Mouse (Mus musculus): ENCODE measurements around the gene Rad51ap1.

Gene Rad51ap1

GRCm38 (mm10) chr6:126939487-126940171 lies at the start of gene Rad51ap1, which contains the start of gene D6Wsu163e:
Rad51ap1 (minus strand) TSS chr6:126939587.
D6Wsu163e (plus strand) TSS chr6:126939962.
- peak; percentile 93 to 94 for DNase-seq

GRCm38 (mm10) chr6:126981539-126982234 lies 42.3 kb upstream of the Rad51ap1 start:
- no peak for DNase-seq

- DNase-seq = no peak
Observed at GRCm38 (mm10) chr6:126966241-126967026, 27.0 kb upstream of the Rad51ap1 start.

DNA sequence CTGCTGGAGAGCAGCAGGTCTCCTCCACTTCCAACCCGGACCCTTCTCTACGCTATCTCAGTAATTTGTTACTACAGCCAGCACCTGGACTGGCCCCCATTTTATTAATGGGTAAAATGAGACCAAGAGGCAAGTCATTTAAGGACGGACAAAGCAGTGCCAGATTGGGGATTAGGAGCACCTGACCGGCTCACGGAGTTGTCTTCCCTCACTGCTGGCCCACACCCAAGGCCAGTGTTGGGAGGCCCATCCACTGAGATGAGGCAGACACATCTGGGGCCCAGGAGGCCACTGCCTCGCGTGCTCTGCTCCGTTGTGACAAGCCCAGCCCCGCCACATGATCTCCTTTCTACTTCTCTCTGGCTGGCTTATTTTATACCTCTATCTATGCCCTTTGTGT lies 24.0 kb upstream of the Rad51ap1 start:
- no peak for DNase-seq

DNA sequence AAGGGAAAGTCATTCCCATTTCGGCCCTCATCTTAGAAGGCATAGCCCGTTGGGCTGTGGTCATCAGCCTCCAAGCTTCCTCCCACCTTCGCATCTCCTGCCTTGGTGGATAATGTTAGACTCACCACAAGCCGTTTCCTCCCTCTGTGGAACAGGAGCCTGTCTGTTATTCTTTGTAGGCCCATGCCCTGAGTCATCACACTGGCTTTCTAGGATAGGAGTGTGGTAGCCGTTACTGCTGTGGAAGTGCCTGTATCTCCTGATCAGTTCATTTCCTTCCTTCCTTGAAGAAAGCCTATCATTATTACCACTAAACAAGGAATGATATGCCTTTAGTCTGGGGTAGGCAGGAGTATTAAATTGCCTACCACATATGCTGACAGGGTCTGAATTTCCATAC lies 23.3 kb upstream of the Rad51ap1 start:
- DNase-seq = no peak

DNA sequence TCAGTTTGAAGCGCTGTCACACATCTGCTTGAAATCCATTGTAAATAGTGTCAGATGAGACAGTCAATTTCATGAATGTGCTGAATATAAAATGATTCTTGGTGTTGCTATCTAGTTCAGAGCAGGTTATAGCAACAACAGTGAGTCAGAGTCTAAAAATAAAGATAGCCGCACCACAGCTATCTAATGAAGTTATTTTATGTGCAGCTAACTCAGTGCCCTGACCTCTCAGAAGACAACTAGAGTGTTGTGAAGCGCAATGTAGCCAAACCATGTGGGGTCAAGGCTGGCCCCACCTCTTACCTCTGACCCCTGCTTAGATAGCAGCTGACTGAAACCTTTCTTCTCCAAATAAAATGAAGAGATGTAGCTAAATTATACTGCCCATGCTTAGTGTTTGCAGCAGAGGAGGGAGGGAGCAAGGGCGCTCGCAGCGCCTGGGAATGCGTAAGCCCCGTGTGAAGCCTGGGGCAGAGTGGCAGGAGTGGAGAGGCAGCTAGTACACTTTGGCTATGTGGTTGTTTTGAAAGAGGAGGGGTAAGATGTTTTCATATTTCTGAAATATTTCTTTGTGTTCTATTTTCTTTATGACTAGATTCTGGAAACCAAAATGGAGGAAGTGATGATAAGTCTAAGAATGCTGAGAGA lies 22.1 kb upstream of the Rad51ap1 start:
- DNase-seq = no peak

DNA sequence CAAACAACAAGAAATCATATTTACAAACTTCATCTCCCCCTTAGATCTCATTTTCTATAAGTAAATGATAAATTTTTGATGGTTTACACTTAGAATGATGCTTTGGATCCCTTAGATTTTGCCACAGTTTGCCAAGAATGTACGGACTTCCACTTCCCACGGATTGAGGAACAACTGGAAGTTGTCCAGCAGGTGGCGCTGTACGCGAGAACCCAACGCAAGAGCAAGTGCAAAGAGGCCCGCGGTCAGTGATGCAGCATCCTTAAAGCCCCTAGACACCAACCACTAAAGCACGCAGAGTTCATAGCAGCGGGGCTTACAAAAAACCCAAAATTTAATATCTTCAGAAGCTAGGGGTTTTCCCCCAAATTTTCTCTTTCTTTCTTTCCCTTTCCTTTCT lies 16.3 kb upstream of the Rad51ap1 start:
- peak; percentile 17 to 67 for DNase-seq

DNA sequence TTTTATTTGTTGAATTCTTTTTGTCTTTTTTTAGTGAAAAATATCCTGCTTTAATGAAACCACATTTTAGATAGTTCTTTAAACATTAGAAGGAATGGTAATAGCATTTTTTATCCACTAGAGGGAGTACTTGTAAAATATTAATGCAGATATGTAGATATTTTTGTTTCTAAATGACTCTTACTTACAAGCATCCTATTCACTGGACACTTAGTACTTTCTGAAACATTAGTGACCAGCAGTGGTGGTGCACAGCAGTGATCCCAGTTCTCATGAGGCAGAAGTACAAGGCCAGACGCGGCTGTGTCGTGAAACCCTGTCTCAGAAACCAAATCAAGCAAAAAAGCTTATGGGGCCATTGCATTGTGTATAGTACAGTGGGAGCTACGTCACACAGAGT lies 8.9 kb upstream of the Rad51ap1 start:
- DNase-seq = no peak

DNA sequence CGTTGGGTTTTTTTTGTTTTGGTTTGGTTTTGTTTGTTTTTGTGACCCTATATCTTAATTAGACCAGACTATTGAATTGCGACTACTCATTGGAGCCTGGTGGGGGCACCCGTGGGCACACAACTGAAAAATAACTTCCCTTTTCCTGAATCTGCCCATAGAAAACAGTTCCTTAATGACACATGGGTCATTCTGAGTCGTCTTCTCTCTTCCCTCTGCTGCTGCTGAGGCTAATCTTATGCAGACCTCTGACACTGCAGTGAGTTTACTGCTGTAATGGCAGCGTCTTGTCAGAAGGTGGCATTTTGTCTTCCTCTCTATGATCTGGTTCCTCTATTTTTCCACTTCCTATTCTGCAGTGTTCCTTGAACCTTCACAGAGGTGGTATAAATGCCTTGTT lies 1.1 kb upstream of the Rad51ap1 start:
- no peak for DNase-seq

DNA sequence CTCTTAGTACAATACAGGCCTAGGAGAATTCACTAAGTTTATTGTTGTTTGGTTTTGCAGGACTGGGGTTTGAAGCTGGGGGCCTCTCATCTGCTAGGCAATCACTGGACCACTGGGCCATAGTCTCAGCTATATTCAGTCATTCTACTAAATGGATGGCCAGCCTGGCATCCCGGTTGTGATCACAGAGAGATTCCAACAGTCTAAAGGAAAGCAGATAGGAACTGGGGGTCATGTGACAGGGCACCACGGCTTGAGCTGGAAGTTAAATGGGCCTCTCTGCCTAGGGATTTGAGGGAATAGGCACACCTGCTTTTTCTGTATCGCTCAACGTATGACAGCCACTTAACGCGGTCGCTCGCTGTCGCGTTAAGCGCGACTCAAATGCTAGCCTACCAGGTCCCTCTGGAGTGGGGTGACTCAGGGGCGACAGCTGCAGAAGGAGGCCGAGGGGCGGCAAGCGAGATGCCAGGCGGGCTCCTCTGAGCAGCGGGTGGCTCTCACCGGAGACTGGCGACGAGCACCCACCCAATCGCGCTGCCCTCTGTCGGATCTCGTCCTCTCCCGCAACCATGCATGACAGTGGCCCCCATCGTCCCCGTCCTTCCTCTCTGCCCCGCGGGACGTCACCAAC lies 417 bp downstream of the Rad51ap1 start:
- no peak for DNase-seq

DNA sequence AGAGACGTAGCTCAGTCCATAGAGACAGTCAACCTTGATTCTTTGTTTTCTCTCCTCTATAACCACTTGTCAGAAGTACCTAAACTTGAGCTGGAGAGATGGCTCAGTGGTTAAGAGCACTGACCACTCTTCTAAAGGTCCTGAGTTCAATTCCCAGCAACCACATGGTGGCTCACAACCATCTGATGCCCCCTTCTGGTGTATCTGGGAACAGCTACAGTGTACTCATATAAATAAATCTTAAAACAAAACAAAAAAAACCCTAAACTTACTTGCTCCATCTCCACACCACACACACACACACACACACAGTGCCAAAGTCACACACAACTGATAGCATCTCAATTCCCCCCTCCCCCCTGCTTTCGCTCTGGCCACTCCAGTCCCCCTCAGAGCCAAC lies 1.3 kb downstream of the Rad51ap1 start:
- no peak for DNase-seq

DNA sequence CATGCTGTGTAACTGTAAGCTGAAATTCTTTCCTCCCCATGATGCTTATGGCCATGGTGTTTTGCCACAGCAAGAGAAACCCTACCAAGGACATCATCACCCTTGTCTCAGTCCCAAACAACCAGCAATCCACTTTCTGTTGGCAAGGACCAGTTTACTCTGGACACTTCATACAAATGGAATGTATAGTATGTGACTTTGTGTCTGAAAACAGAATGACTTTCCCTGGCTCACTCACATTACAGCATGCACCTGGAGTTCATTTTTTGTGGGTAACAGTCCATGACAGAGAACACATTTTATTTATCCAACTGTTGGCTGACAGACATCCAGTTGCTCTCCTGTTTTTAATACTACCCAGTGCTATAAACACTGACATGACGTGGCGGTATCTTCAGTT lies 6.5 kb downstream of the Rad51ap1 start:
- DNase-seq = no peak

DNA sequence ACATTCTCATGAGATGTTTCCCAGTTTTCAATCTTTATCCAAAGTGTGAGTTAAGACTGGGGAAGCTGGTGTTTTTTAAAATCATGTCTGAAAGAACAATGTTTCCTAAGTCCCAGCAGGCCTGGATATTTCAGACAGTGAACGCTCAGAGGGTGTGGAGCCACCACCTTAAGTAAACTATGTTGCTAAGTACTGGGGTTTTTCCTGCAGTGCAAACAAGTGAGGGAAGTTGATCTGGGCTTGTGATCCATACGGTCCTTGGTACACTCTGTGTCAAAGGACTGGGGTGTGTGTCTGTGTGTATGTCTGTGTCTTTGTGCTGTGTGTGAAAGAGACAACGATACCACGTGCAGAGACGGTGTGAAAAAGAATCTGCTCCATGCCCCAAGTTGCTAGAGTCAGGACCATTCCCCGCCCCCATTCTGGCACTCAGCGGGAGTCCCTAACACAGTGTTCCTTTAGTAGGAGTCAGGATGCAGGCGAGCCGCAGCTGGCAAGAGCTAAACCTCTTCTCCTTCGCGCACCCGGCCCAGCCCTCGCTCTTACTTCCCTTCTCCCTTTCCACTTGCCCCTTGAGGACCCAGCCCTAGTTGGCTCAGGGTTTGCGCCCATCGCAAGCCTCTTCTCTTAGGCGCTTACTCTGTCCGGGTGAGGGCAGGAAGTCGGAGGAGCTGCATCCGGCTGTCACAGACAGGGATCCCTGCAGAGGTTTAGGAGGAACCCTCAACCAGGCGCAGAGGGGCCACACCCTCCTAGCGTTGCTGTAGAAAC lies 18.1 kb downstream of the Rad51ap1 start, which contains the start of gene Dyrk4:
TSS of gene Dyrk4 (minus strand) at position 729 of the 771 bp plus-strand sequence.
- no peak for DNase-seq

GRCm38 (mm10) chr6:126914928-126915327 lies 24.5 kb downstream of the Rad51ap1 start:
- no peak for DNase-seq

GRCm38 (mm10) chr6:126910727-126911126 lies 28.7 kb downstream of the Rad51ap1 start:
- no peak for DNase-seq

DNA sequence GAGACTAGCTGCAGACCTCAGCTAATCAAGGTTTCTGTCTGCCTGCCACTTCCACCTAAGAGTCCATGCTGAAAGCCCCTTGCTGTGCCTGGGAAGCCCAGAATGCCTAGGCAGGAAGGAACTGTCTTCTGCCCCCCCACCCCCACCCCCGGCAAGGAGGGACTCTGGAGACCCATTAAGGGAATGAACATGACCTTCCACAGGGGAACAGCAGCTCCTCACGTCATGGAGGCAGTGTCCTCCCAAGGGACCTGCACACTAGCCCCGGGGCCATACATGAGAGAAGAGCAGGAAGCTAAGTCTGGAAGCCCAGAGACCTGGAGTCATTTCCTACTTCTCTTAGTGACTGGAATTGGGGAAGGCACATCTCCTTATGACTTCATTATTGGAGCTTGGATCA lies 31.5 kb downstream of the Rad51ap1 start:
- no peak for DNase-seq

DNA sequence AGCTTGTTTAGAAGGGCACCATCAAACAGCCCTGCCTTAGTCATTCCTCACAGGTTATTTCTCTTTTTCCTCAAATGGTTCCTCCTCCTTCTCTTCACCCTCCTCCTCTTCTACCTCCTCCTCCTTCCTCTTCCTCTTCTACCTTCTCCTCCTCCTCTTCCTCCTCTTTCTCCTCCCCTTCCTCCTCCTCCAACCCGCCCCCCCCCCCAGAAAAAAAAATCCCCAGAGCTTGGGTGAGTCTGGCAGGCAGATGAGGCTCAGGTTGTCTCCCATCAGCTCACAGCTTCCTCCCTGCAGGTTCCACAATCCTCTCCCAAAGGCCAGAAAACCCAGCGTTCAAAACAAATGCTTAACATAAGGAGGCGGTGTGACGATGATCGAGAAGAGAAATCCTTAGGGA lies 32.0 kb downstream of the Rad51ap1 start:
- no peak for DNase-seq

DNA sequence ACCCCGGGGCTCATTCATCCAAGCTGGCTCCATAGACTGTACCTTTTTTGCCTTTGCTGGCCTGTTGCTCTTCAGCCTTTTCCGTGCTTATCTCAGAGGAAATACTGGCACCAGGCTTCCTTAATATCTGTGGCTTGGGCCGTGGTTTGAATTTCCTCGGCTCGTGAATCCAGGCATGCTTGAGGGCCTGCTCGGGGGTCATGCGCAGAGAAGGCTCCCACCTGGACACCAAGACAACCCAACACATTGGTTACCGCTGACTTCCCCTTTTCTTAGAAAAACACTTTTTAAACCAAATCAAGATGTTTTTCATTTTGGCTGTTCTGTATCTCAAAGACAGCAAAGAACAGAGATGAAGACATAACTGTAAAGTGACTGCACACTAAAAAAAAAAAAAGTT lies 62.3 kb downstream of the Rad51ap1 start:
- DNase-seq = no peak

Data from kidney, adult 8-10 months (tissue).